Mouse (Mus musculus) limb, embryonic 14.5 days (tissue): Measurements from ENCODE around the gene Rpl31. TPM values are rescaled to one million over a fixed set of nuclear protein-coding genes. Genes with fewer than 3 reads are reported as not detected.

Source experiments
- ATAC-seq: fragments of 200-750 bp; cut with Nextera tagmentation; 2 replicates; pipeline ENCODE4 v1.8.0; 2017; ENCODE audit warnings: low read depth, moderate number of reproducible peaks, moderate TSS enrichment; ENCODE audit not compliant: low FRiP score
- DNase-seq: peaks from one replicate; pipeline ENCODE4 v3.0.0-alpha.2; 2015; ENCODE audit warnings: low spot score
- H3K27ac ChIP-seq: fragments of 300-500 bp; sonication (generic); replicated peaks from 2 replicates; pipeline ENCODE4 v1.5.1; 2014; ENCODE audit warnings: low read depth, mild to moderate bottlenecking, low read length, moderate library complexity, mixed read lengths
- H3K27me3 ChIP-seq: fragments of 300-500 bp; sonication (generic); 2 replicates; pipeline ENCODE4 v1.6.1; 2014; ENCODE audit warnings: low read length, mixed read lengths; ENCODE audit not compliant: control insufficient read depth, insufficient read depth
- H3K36me3 ChIP-seq: fragments of 300-500 bp; sonication (generic); 2 replicates; pipeline ENCODE4 v1.6.1; 2014; ENCODE audit warnings: mild to moderate bottlenecking, low read length, moderate library complexity, mixed read lengths; ENCODE audit not compliant: control insufficient read depth, insufficient read depth
- H3K4me1 ChIP-seq: fragments of 300-500 bp; sonication (generic); 2 replicates; pipeline ENCODE4 v1.6.1; 2014; ENCODE audit warnings: antibody characterized with exemption, low read length, mixed read lengths; ENCODE audit not compliant: control insufficient read depth, insufficient read depth
- H3K4me2 ChIP-seq: fragments of 300-500 bp; sonication (generic); replicated peaks from 2 replicates; pipeline ENCODE4 v1.6.1; 2014; ENCODE audit warnings: low read depth, mild to moderate bottlenecking, low read length, moderate library complexity; ENCODE audit not compliant: severe bottlenecking
- H3K4me3 ChIP-seq: fragments of 300-500 bp; sonication (generic); replicated peaks from 2 replicates; pipeline ENCODE4 v1.5.1; 2014; ENCODE audit warnings: low read length
- H3K9ac ChIP-seq: fragments of 300-500 bp; sonication (generic); 2 replicates; pipeline ENCODE4 v1.6.1; 2014; ENCODE audit warnings: mild to moderate bottlenecking, low read depth, low read length, moderate library complexity; ENCODE audit not compliant: severe bottlenecking
- H3K9me3 ChIP-seq: fragments of 300-500 bp; sonication (generic); 2 replicates; pipeline ENCODE4 v1.6.1; 2016; ENCODE audit warnings: low read length; ENCODE audit not compliant: control insufficient read depth
- POLR2A ChIP-seq: fragments of 200-500 bp; IDR thresholded peaks from 2 replicates; pipeline ENCODE4 v1.8.0; 2012; ENCODE audit warnings: inconsistent platforms, mild to moderate bottlenecking, moderate library complexity, borderline replicate concordance; ENCODE audit not compliant: insufficient read depth, insufficient read length; ENCODE audit errors: extremely low read depth
- WGBS: fragments of 180-500 bp; shearing (Covaris S2); extraction: QIAGEN DNeasy Blood & Tissue Kit; methylation state at CpG from one replicate; pipeline ENCODE4 v1.1.7; 2014; 5-methylcytosine and 5-hydroxymethylcytosine counted together
- polyA plus RNA-seq, 2 experiments: library from polyadenylated mRNA; depleted of rRNA in 1 of 2; stranded (reverse) in 1 of 2; unstranded in 1 of 2; fragments of >200 nt; fragmentation: Nextera tagmentation in 1 of 2; extraction: Ambion mirVana in 1 of 2; gene quantifications; 2 replicates each; pipeline versions ENCODE4 v1.2.1 to v1.2.3; 2012 to 2014

The Rpl31 gene
- polyA plus RNA-seq, 2 experiments = 802 to 2,613 TPM

DNA sequence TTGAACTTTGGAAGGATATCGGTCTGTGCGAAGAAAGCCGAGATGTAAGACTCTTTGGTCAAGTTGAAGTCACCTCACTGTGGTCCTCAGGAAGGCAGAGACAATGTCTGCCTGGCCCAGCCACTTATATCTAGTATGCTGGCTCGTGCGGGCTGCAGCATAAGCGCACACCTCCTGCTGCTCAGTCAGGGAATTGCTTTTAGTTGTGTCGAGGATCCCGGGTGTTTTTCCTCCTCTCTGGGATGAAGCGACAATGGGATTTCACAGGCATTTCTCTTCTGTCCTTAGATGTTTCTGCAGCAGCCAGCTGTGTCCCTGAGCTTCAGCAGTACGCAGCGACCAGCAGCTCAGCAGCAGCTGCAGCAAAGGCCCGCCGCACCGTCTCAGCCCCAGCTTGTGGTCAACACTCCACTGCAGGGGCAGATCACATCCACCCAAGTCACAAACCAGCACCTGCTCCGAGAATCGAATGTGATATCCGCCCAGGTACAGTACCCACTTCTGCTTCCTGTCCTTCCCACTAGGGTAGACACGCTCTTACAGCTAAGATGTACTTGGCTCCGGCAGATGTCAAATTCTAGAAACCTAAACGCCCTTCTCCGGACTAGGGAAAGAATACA lies 22.6 kb upstream of the Rpl31 start:
- Histone ChIP-seq H3K4me1 (no peaks in the 10 kb centered on the region), H3K27me3 (no peaks in the 10 kb centered on the region), H3K4me3 (no peak overlapping the region), H3K9ac (no peak overlapping the region), H3K27ac (no peak overlapping the region), H3K36me3 (no peaks in the 10 kb centered on the region), H3K9me3 (no peaks in the 10 kb centered on the region), H3K4me2 (no peak overlapping the region)
- WGBS = 60% methylated on average over 21 of the region's 21 CpGs
- ATAC-seq (no peak), DNase-seq (no peak)
- no peak for TF ChIP-seq POLR2A

DNA sequence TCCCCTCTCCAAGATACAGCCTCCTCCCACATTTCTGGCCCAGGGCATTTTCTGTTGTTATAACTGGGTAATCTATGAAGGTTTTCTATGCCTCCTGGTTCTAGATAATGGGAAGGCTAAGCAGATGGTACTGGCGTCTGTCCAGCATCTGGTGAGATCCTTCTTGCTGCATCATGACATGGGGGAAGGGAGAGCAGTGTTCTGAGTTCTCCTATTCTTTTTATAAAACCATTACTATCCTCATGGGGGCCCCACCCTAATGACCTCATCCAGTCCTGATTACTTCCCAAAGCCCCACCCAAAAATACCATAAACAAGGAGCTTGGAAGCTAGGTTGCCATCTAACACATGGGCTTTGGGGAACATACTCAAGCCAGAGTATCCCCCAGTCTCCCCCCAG lies 18.6 kb upstream of the Rpl31 start:
- H3K27me3 ChIP-seq = no peaks in the 10 kb centered on the region
- ATAC-seq = no peak
- no peak for TF ChIP-seq POLR2A
- H3K4me1 ChIP-seq = no peaks in the 10 kb centered on the region
- DNase-seq = no peak
- no peaks in the 10 kb centered on the region for H3K36me3 ChIP-seq
- no peak overlapping the region for H3K9ac ChIP-seq
- H3K4me2 ChIP-seq = no peak overlapping the region
- no peak overlapping the region for H3K4me3 ChIP-seq
- WGBS = 75% methylated on average over 1 of the region's 1 CpGs
- H3K27ac ChIP-seq = no peak overlapping the region
- no peaks in the 10 kb centered on the region for H3K9me3 ChIP-seq

DNA sequence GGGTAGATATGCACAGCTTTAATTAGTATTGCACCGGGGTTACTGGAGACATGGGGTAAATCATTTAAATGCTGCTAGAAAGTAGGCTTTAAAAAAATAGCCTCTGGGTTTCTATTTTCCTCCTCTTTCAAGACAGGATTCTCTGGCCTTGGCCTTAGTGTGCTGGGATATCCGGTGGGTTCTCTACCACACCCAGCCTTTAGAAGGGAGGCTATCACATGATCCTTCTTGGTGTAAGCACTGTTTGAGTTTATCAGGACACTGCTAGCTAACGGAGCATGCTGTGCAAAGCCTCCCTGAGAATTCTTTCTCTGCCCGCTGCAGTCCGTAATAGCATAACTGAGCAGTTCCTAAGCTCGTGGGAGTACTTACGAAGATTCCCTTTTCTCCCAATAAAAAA lies 18.2 kb upstream of the Rpl31 start:
- Histone ChIP-seq H3K36me3 (no peaks in the 10 kb centered on the region), H3K4me2 (no peak overlapping the region), H3K9ac (no peak overlapping the region), H3K27me3 (no peaks in the 10 kb centered on the region), H3K4me1 (no peaks in the 10 kb centered on the region), H3K4me3 (no peak overlapping the region), H3K27ac (no peak overlapping the region), H3K9me3 (no peaks in the 10 kb centered on the region)
- DNase-seq = no peak
- 85% methylated on average over 7 of the region's 7 CpGs for WGBS
- TF ChIP-seq POLR2A = no peak
- no peak for ATAC-seq

DNA sequence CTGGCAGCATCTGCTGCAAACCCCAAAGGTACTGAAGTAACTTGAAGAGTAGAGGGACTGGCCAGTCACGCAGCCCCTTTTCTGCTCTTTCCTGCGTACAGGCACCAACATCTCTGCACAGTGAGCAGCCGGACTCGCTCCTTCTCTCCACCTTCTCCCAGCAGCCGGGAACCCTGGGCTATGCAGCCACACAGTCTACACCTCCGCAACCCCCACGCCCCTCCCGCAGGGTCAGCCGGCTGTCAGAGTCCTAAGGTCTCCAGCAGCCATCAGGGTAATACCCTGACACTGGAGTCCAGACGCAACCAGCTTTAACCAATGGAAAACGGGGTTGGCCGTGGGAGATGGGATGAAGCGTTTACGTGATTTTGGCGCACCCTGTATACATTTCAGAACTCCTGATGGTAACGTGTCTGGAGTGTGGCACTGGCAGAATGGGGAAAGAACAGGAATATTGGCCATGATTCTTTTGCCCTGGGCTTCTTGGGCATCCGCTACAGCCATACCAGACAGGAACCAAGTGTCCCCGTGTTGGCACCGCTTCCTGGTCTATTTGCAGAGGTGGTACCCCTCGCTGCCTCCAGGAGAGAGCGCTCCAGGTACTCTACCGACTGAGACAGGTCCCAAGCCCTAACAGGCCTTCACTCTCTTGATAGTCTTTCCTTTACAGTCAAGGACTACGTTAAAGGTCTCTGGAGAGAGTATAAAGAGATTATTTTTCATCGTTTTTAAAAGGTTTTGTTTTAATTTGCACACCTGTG lies 5.7 kb upstream of the Rpl31 start:
- ATAC-seq = no peak
- H3K4me2 ChIP-seq = peak overlapping the region; percentile 41
- no peaks in the 10 kb centered on the region for H3K9me3 ChIP-seq
- H3K4me1 ChIP-seq = peaks cover under 1% of the 10 kb centered on the region; the same call in 1 of the 2 replicates
- H3K4me3 ChIP-seq = peak overlapping the region; percentile 19; the same call in 1 of the 2 replicates
- peak overlapping the region; percentile 25; the same call in 1 of the 2 replicates for H3K9ac ChIP-seq
- no peak overlapping the region for H3K27ac ChIP-seq
- no peak for DNase-seq
- H3K36me3 ChIP-seq = no peaks in the 10 kb centered on the region
- no peak for TF ChIP-seq POLR2A
- no peaks in the 10 kb centered on the region for H3K27me3 ChIP-seq
- 27% methylated on average over 24 of the region's 24 CpGs for WGBS

DNA sequence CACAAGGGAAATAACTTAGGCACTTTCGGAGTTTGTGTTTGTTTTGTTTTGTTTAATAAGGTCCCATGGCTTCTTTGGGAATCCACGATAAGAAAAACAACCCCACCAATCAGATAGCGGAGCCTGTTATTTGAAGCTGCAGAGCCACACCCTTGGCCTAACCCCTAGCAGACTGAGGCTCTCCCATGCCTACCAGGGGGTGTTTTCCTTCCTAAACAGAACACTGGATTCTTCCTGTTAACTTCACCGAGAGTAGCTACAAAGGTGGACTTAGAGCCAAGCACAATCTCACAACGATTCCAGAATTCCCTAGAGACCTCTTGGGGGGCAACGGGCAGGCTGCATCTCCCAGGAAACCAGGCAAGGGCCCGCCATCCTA lies 5.1 kb upstream of the Rpl31 start:
- Histone ChIP-seq H3K27ac (no peak overlapping the region), H3K4me3 (no peak overlapping the region), H3K27me3 (no peaks in the 10 kb centered on the region), H3K36me3 (no peaks in the 10 kb centered on the region), H3K4me1 (peaks cover 3% of the 10 kb centered on the region; the same call in 1 of the 2 replicates), H3K9me3 (no peaks in the 10 kb centered on the region), H3K9ac (no peak overlapping the region), H3K4me2 (no peak overlapping the region)
- WGBS = 48% methylated on average over 7 of the region's 7 CpGs
- ATAC-seq = no peak
- DNase-seq = no peak
- TF ChIP-seq POLR2A = no peak
